Mouse (Mus musculus) MEL (cell line): Measurements from ENCODE around the gene Lrrc74b. TPM values are rescaled to one million over a fixed set of nuclear protein-coding genes. Genes with fewer than 3 reads are reported as not detected.

Source experiments
- DNase-seq: peaks from one replicate; pipeline ENCODE4 v3.0.0; 2011; ENCODE audit warnings: low read depth, low spot score
- H3K27ac ChIP-seq: 2 replicates; pipeline ENCODE4 v1.5.1; 2012; ENCODE audit warnings: low read depth, mild to moderate bottlenecking, control low read depth, low read length, moderate library complexity; ENCODE audit not compliant: control insufficient read depth
- H3K27me3 ChIP-seq, 2 experiments: fragments of 150-350 bp in 1 of 2; sonication (generic) in 1 of 2; 2 replicates each; pipeline ENCODE4 v1.6.1; 2012; ENCODE audit warnings: low read length in 2 of 2, mild to moderate bottlenecking in 2 of 2, improper control_type of control experiment in 1 of 2, moderate library complexity in 1 of 2; ENCODE audit not compliant: insufficient read depth in 2 of 2, control insufficient read depth in 1 of 2
- H3K36me3 ChIP-seq, 2 experiments: 2 replicates each; pipeline ENCODE4 v1.6.1; 2012 to 2014; ENCODE audit warnings: low read length in 2 of 2, improper control_type of control experiment in 1 of 2, inconsistent platforms in 1 of 2, mild to moderate bottlenecking in 1 of 2; ENCODE audit not compliant: insufficient read depth in 2 of 2, control insufficient read depth in 1 of 2
- H3K4me1 ChIP-seq, 2 experiments: fragments of 150-350 bp in 1 of 2; sonication (generic) in 1 of 2; 2 replicates each; pipeline ENCODE4 v1.6.1; 2012; ENCODE audit warnings: low read length in 2 of 2, improper control_type of control experiment in 1 of 2, mild to moderate bottlenecking in 1 of 2; ENCODE audit not compliant: insufficient read depth in 2 of 2, control insufficient read depth in 1 of 2
- H3K4me3 ChIP-seq, 2 experiments: fragments of 150-350 bp in 1 of 2; sonication (generic) in 1 of 2; 2 replicates each; pipeline ENCODE4 v1.5.1; 2012; ENCODE audit warnings: low read depth in 2 of 2, low read length in 2 of 2, mild to moderate bottlenecking in 2 of 2, moderate library complexity in 2 of 2, control low read depth in 1 of 2, improper control_type of control experiment in 1 of 2; ENCODE audit not compliant: control insufficient read depth in 1 of 2, insufficient read depth in 1 of 2
- H3K79me2 ChIP-seq: 2 replicates; pipeline ENCODE4 v1.6.1; 2012; ENCODE audit warnings: mild to moderate bottlenecking, low read length, moderate library complexity; ENCODE audit not compliant: control insufficient read depth, poor library complexity, insufficient read depth
- H3K9ac ChIP-seq: 2 replicates; pipeline ENCODE4 v1.6.1; 2012; ENCODE audit warnings: low read depth, mild to moderate bottlenecking, control low read depth, low read length, moderate library complexity; ENCODE audit not compliant: control insufficient read depth, poor library complexity, severe bottlenecking
- H3K9me3 ChIP-seq: fragments of 150-350 bp; sonication (generic); replicated peaks from 2 replicates; pipeline ENCODE4 v1.6.1; 2012; ENCODE audit warnings: mild to moderate bottlenecking, low read length, improper control_type of control experiment, moderate library complexity; ENCODE audit not compliant: insufficient read depth
- BHLHE40 ChIP-seq: IDR thresholded peaks from 2 replicates; pipeline ENCODE4 v1.6.1; 2012; ENCODE audit warnings: low read depth, mild to moderate bottlenecking, inconsistent platforms, low read length, improper control_type of control experiment, borderline replicate concordance
- CHD1 ChIP-seq: IDR thresholded peaks from 2 replicates; pipeline ENCODE4 v1.6.1; 2012; ENCODE audit warnings: low read depth, mild to moderate bottlenecking, inconsistent platforms, low read length, improper control_type of control experiment
- CHD2 ChIP-seq: IDR thresholded peaks from 2 replicates; pipeline ENCODE4 v1.6.1; 2011; ENCODE audit warnings: low read length, improper control_type of control experiment
- CTCF ChIP-seq, 3 experiments: IDR thresholded peaks in 2 of 3; conservative IDR thresholded peaks in 1 of 3; 2 replicates each; pipeline ENCODE4 v1.5.1; 2011 to 2012; ENCODE audit warnings: low read length in 3 of 3, low read depth in 2 of 3, mild to moderate bottlenecking in 2 of 3, improper control_type of control experiment in 1 of 3, inconsistent platforms in 1 of 3, mixed read lengths in 1 of 3, moderate library complexity in 1 of 3; ENCODE audit not compliant: control insufficient read depth in 1 of 3, insufficient read depth in 1 of 3, poor library complexity in 1 of 3, severe bottlenecking in 1 of 3
- ELF1 ChIP-seq: IDR thresholded peaks from 2 replicates; pipeline ENCODE4 v1.6.1; 2014; ENCODE audit warnings: low read depth, mild to moderate bottlenecking, inconsistent platforms, low read length, improper control_type of control experiment, moderate library complexity
- EP300 ChIP-seq, 2 experiments: IDR thresholded peaks; 2 replicates each; pipeline ENCODE4 v1.6.1; 2011; ENCODE audit warnings: improper control_type of control experiment in 2 of 2, low read length in 2 of 2, low read depth in 1 of 2, mild to moderate bottlenecking in 1 of 2
- ETS1 ChIP-seq: IDR thresholded peaks from 2 replicates; pipeline ENCODE4 v1.6.1; 2012; ENCODE audit warnings: low read depth, mild to moderate bottlenecking, inconsistent platforms, low read length, improper control_type of control experiment, moderate library complexity
- GABPA ChIP-seq: IDR thresholded peaks from 2 replicates; pipeline ENCODE4 v1.6.1; 2012; ENCODE audit warnings: low read depth, mild to moderate bottlenecking, inconsistent platforms, low read length, improper control_type of control experiment, moderate library complexity
- JUND ChIP-seq: IDR thresholded peaks from 2 replicates; pipeline ENCODE4 v1.6.1; 2011; ENCODE audit warnings: low read depth, mild to moderate bottlenecking, improper control_type of control experiment, low read length
- MAX ChIP-seq: IDR thresholded peaks from 2 replicates; pipeline ENCODE4 v1.6.1; 2011; ENCODE audit warnings: low read length, improper control_type of control experiment
- MEF2A ChIP-seq: IDR thresholded peaks from 2 replicates; pipeline ENCODE4 v1.6.1; 2014; ENCODE audit warnings: low read depth, mild to moderate bottlenecking, inconsistent platforms, low read length, improper control_type of control experiment; ENCODE audit not compliant: poor library complexity, insufficient replicate concordance, severe bottlenecking; ENCODE audit errors: extremely low read depth
- MYB ChIP-seq: IDR thresholded peaks from 2 replicates; pipeline ENCODE4 v1.6.1; 2011; ENCODE audit warnings: mild to moderate bottlenecking, low read depth, low read length, improper control_type of control experiment
- MYC ChIP-seq: IDR thresholded peaks from 2 replicates; pipeline ENCODE4 v1.6.1; 2011; ENCODE audit warnings: low read depth, mild to moderate bottlenecking, low read length, improper control_type of control experiment, moderate library complexity
- NRF1 ChIP-seq: IDR thresholded peaks from 2 replicates; pipeline ENCODE4 v1.6.1; 2014; ENCODE audit warnings: low read depth, mild to moderate bottlenecking, inconsistent platforms, low read length, improper control_type of control experiment, moderate library complexity; ENCODE audit not compliant: poor library complexity, insufficient read depth, severe bottlenecking
- RAD21 ChIP-seq: IDR thresholded peaks from 2 replicates; pipeline ENCODE4 v1.6.1; 2011; ENCODE audit warnings: mild to moderate bottlenecking, low read depth, low read length, improper control_type of control experiment
- UBTF ChIP-seq: IDR thresholded peaks from 2 replicates; pipeline ENCODE4 v1.6.1; 2012; ENCODE audit warnings: low read depth, mild to moderate bottlenecking, inconsistent platforms, low read length, improper control_type of control experiment, moderate library complexity, borderline replicate concordance; ENCODE audit not compliant: insufficient read depth
- USF1 ChIP-seq: IDR thresholded peaks from 2 replicates; pipeline ENCODE4 v1.6.1; 2014; ENCODE audit warnings: low read depth, mild to moderate bottlenecking, inconsistent platforms, low read length, improper control_type of control experiment, moderate library complexity
- ZKSCAN1 ChIP-seq: IDR thresholded peaks from 2 replicates; pipeline ENCODE4 v1.6.1; 2012; ENCODE audit warnings: low read depth, mild to moderate bottlenecking, inconsistent platforms, low read length, improper control_type of control experiment, moderate library complexity
- ZMIZ1 ChIP-seq: IDR thresholded peaks from 2 replicates; pipeline ENCODE4 v1.6.1; 2012; ENCODE audit warnings: low read depth, mild to moderate bottlenecking, inconsistent platforms, low read length, improper control_type of control experiment, moderate library complexity
- polyA plus RNA-seq, 2 experiments: library from polyadenylated mRNA; stranded (reverse) in 1 of 2; unstranded in 1 of 2; fragments of >175 nt in 1 of 2; fragments of >200 nt in 1 of 2; gene quantifications; 2 replicates each; pipeline versions ENCODE4 v1.2.1 to v1.2.4; 2012; ENCODE audit warnings: low replicate concordance in 2 of 2, low read depth in 1 of 2; ENCODE audit not compliant: insufficient read length in 2 of 2, insufficient read depth in 1 of 2, missing spikeins in 1 of 2
- total RNA-seq: library from RNA; depleted of rRNA; stranded (reverse); fragments of 300-350 nt; gene quantifications from 2 replicates; pipeline ENCODE4 v1.2.3, GENCODE M21; 2012

The Lrrc74b gene
- total and polyA plus RNA-seq, 3 experiments = 0.10 to 0.12 TPM; not detected in 1

GRCm38 (mm10) chr16:17510686-17511085 lies 50.4 kb downstream of the Lrrc74b start:
- H3K4me3 ChIP-seq = no peak overlapping the region
- H3K9me3 ChIP-seq = no peaks in the 10 kb centered on the region
- TF ChIP-seq JUND (no peak), NRF1 (no peak), MEF2A (no peak), ZKSCAN1 (no peak), ETS1 (no peak), UBTF (no peak), EP300 (IDR thresholded peaks at IDR 0.05; ENCODE audit: low read depth in 1 of 2, low read length in 2 of 2) (no peak), GABPA (no peak), ZMIZ1 (no peak), BHLHE40 (no peak), CHD1 (no peak)
- H3K36me3 ChIP-seq = peaks cover 2 to 15% of the 10 kb centered on the region in 2 experiments; a peak in 3 of 4 replicates
- no peak overlapping the region for H3K27ac ChIP-seq
- DNase-seq = no peak
- peaks cover 0 to under 1% of the 10 kb centered on the region in 2 experiments; a peak in 1 of 4 replicates for H3K27me3 ChIP-seq
- H3K4me1 ChIP-seq = peaks cover 9 to 15% of the 10 kb centered on the region in 2 experiments
- no peak overlapping the region for H3K9ac ChIP-seq
- peaks cover 8% of the 10 kb centered on the region for H3K79me2 ChIP-seq

GRCm38 (mm10) chr16:17510143-17510542 lies 50.9 kb downstream of the Lrrc74b start:
- no peaks in the 10 kb centered on the region for H3K9me3 ChIP-seq
- H3K27ac ChIP-seq = no peak overlapping the region
- DNase-seq = no peak
- no peak for TF ChIP-seq CHD2
- no peak for TF ChIP-seq ELF1
- TF ChIP-seq RAD21 = no peak
- TF ChIP-seq MYC = no peak
- TF ChIP-seq CTCF (IDR thresholded peaks at IDR 0.05 in 2 of 3, conservative IDR thresholded peaks at IDR 0.05 in 1 of 3; ENCODE audit: control insufficient read depth in 1 of 3, insufficient read depth in 1 of 3, low read depth in 2 of 3, low read length in 3 of 3, poor library complexity in 1 of 3, severe bottlenecking in 1 of 3) = no peak
- no peak for TF ChIP-seq USF1
- no peak for TF ChIP-seq MAX
- TF ChIP-seq MYB = no peak
- H3K4me1 ChIP-seq = peaks cover 9 to 15% of the 10 kb centered on the region in 2 experiments
- peak overlapping the region; percentile 5; the same call in 1 of the 2 replicates for H3K9ac ChIP-seq
- H3K27me3 ChIP-seq = peaks cover 0 to 2% of the 10 kb centered on the region in 2 experiments; a peak in 2 of 4 replicates
- H3K4me3 ChIP-seq = no peak overlapping the region
- peaks cover 2 to 15% of the 10 kb centered on the region in 2 experiments; a peak in 3 of 4 replicates for H3K36me3 ChIP-seq
- H3K79me2 ChIP-seq = peaks cover 8% of the 10 kb centered on the region
